Mouse (Mus musculus) testis, adult 2 months (tissue): Measurements from ENCODE around the gene Olfr196. TPM values are rescaled to one million over a fixed set of nuclear protein-coding genes. Genes with fewer than 3 reads are reported as not detected.
"Not testable (repeated sequence)": the region's sequence is repeated elsewhere in the genome, so short reads cannot be mapped to it uniquely, and the experiment has no call there.

Source experiments
- H3K27ac ChIP-seq: fragments of 200-500 bp; 2 replicates; pipeline ENCODE4 v1.5.1; 2012; ENCODE audit warnings: low read depth, low read length; ENCODE audit not compliant: control insufficient read depth, insufficient read depth
- H3K27me3 ChIP-seq: fragments of 200-500 bp; 2 replicates; pipeline ENCODE4 v1.6.1; 2012; ENCODE audit warnings: mild to moderate bottlenecking, low read length, moderate library complexity; ENCODE audit not compliant: control insufficient read depth, insufficient read depth
- H3K36me3 ChIP-seq: fragments of 200-500 bp; 2 replicates; pipeline ENCODE4 v1.6.1; 2012; ENCODE audit warnings: mild to moderate bottlenecking, low read length; ENCODE audit not compliant: control insufficient read depth, insufficient read depth
- H3K4me1 ChIP-seq: fragments of 200-500 bp; 2 replicates; pipeline ENCODE4 v1.6.1; 2012; ENCODE audit warnings: low read length; ENCODE audit not compliant: control insufficient read depth, insufficient read depth
- H3K4me3 ChIP-seq: fragments of 200-500 bp; 2 replicates; pipeline ENCODE4 v1.5.1; 2012; ENCODE audit warnings: low read depth, mild to moderate bottlenecking, low read length, moderate library complexity, mixed read lengths; ENCODE audit not compliant: control insufficient read depth
- CTCF ChIP-seq: fragments of 200-500 bp; IDR thresholded peaks from 2 replicates; pipeline ENCODE4 v1.5.1; 2012; ENCODE audit warnings: low read depth, mild to moderate bottlenecking, inconsistent platforms, low read length, moderate library complexity; ENCODE audit not compliant: control insufficient read depth, insufficient read depth, insufficient replicate concordance
- POLR2A ChIP-seq: fragments of 200-500 bp; IDR thresholded peaks from 2 replicates; pipeline ENCODE4 v1.6.1; 2012; ENCODE audit warnings: low read depth, mild to moderate bottlenecking, inconsistent platforms, low read length, moderate library complexity; ENCODE audit not compliant: control insufficient read depth
- polyA plus RNA-seq: library from polyadenylated mRNA; depleted of rRNA; stranded (reverse); fragments of >200 nt; gene quantifications from 2 replicates; pipeline ENCODE4 v1.2.3, GENCODE M21; 2012; rRNA removed

Olfr196 gene
- not detected in 2 replicates for polyA plus RNA-seq

GRCm38 (mm10) chr16:59170354-59170753 lies at the start of gene Olfr196:
Olfr196 (minus strand) TSS chr16:59170454.
- no peak within 1 kb of the TSS for H3K4me3 ChIP-seq
- H3K4me1 ChIP-seq, result no peaks in the 10 kb centered on the region
- no peak for TF ChIP-seq CTCF
- TF ChIP-seq POLR2A, result no peak
- H3K36me3 ChIP-seq, result no peaks in the 10 kb centered on the region
- H3K27me3 ChIP-seq, result no peaks in the 10 kb centered on the region
- H3K27ac ChIP-seq, result no peak within 1 kb of the TSS

GRCm38 (mm10) chr16:59219667-59220066 lies 49.4 kb upstream of the Olfr196 start, which contains the start of gene Olfr199:
Olfr199 (minus strand) TSS chr16:59219767.
- H3K4me1 ChIP-seq, H3K36me3 ChIP-seq, H3K27ac ChIP-seq, H3K27me3 ChIP-seq, H3K4me3 ChIP-seq: not testable (repeated sequence)

- H3K4me1 ChIP-seq, H3K36me3 ChIP-seq, H3K4me3 ChIP-seq, H3K27me3 ChIP-seq, H3K27ac ChIP-seq: not testable (repeated sequence)
These were observed 47.6 kb upstream of the Olfr196 start for GRCm38 (mm10) chr16:59217861-59218260.

- not testable (repeated sequence) for H3K4me1 ChIP-seq, H3K4me3 ChIP-seq, H3K36me3 ChIP-seq, H3K27me3 ChIP-seq, H3K27ac ChIP-seq
These were observed 33.2 kb upstream of the Olfr196 start, which contains the start of gene Olfr198 for GRCm38 (mm10) chr16:59203433-59203832. Olfr198 (minus strand) TSS chr16:59203533.

GRCm38 (mm10) chr16:59151996-59152395 lies 18.3 kb downstream of the Olfr196 start:
- H3K4me3 ChIP-seq, result no peak overlapping the region
- no peaks in the 10 kb centered on the region for H3K4me1 ChIP-seq
- H3K27me3 ChIP-seq, result no peaks in the 10 kb centered on the region
- H3K36me3 ChIP-seq, result no peaks in the 10 kb centered on the region
- TF ChIP-seq CTCF, result no peak
- TF ChIP-seq POLR2A, result no peak
- H3K27ac ChIP-seq, result no peak overlapping the region

- Histone ChIP-seq H3K27me3 (no peaks in the 10 kb centered on the region), H3K4me1 (no peaks in the 10 kb centered on the region), H3K4me3 (no peak within 1 kb of the TSS), H3K27ac (no peak within 1 kb of the TSS), H3K36me3 (no peaks in the 10 kb centered on the region)
- TF ChIP-seq POLR2A (no peak), CTCF (no peak)
These were observed 23.5 kb downstream of the Olfr196 start, which contains the start of gene Olfr195 for GRCm38 (mm10) chr16:59146746-59147145. Olfr195 (plus strand) TSS chr16:59147046.

- H3K27ac ChIP-seq, result no peak overlapping the region
- H3K4me1 ChIP-seq, result no peaks in the 10 kb centered on the region
- TF ChIP-seq POLR2A (no peak), CTCF (no peak)
- H3K27me3 ChIP-seq, result no peaks in the 10 kb centered on the region
- H3K36me3 ChIP-seq, result no peaks in the 10 kb centered on the region
- H3K4me3 ChIP-seq, result no peak overlapping the region
These were observed 29.1 kb downstream of the Olfr196 start for GRCm38 (mm10) chr16:59141105-59141504.

- H3K36me3 ChIP-seq, result no peaks in the 10 kb centered on the region
- H3K4me1 ChIP-seq, result no peaks in the 10 kb centered on the region
- H3K27me3 ChIP-seq, result no peaks in the 10 kb centered on the region
- H3K4me3 ChIP-seq, result no peak overlapping the region
- TF ChIP-seq POLR2A, result no peak
- no peak for TF ChIP-seq CTCF
- H3K27ac ChIP-seq, result no peak overlapping the region
These were observed 39.5 kb downstream of the Olfr196 start for GRCm38 (mm10) chr16:59130740-59131139.
